Mouse (Mus musculus) C2C12 (cell line): ENCODE measurements at regions not wholly inside any gene's neighbourhood (a gene's known extent, or its start where the extent isn't known, plus 50 kb on each side); places are given as distances from the start of the nearest gene placed in this dataset.

Experiments used
- CEBPB ChIP-seq: IDR thresholded peaks from one replicate; pipeline ENCODE4 v1.6.1; 2011; ENCODE audit warnings: low read depth, mild to moderate bottlenecking, control low read depth, moderate library complexity
- CTCF ChIP-seq: IDR thresholded peaks from one replicate; pipeline ENCODE4 v1.5.1; 2011; ENCODE audit not compliant: control insufficient read depth, insufficient read depth, insufficient read length
- MAX ChIP-seq: IDR thresholded peaks from one replicate; pipeline ENCODE4 v1.6.1; 2011; ENCODE audit warnings: mild to moderate bottlenecking, control low read depth
- MYOD1 ChIP-seq: IDR thresholded peaks from one replicate; pipeline ENCODE4 v1.6.1; 2011; ENCODE audit warnings: low read depth; ENCODE audit not compliant: control insufficient read depth, insufficient read length

DNA sequence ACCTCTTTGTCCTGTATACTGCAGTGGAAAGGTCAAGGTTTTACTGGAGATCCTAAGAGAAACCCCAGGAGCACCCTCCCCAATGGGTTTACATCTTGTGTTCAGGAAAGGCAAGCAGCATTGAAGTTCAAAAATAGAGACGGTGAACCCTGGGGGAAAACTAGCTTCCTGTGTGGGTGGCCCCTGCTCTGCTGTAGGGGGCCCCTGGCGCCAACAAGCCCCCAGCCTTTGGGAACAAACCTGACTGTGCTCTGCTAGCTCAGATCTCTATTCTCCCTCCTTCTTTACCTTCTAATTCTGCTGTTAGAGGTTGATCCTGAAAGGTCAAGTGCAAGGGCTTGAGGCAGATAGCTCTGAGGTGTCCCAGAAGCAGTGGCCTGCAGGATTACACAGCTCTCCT lies 78.6 kb downstream of the Ets2 start:
- TF ChIP-seq MYOD1 (no peak), CTCF (no peak), MAX (no peak), CEBPB (no peak)
